Mouse (Mus musculus) spleen, adult 2 months (tissue): ENCODE measurements at regions not wholly inside any gene's neighbourhood (a gene's known extent, or its start where the extent isn't known, plus 50 kb on each side); places are given as distances from the start of the nearest gene placed in this dataset.

Source experiments
- DNase-seq, 2 experiments: peaks; one replicate each; pipeline versions ENCODE4 v3.0.0 to v3.0.0-alpha.2; 2012 to 2021; ENCODE audit warnings: low spot score in 2 of 2, low read depth in 1 of 2
- H3K27ac ChIP-seq: fragments of 200-500 bp; 2 replicates; pipeline ENCODE4 v1.5.1; 2012; ENCODE audit warnings: low read length, inconsistent platforms; ENCODE audit not compliant: insufficient read depth
- H3K27me3 ChIP-seq: fragments of 200-500 bp; 2 replicates; pipeline ENCODE4 v1.6.1; 2012; ENCODE audit warnings: mild to moderate bottlenecking, moderate library complexity, low read length, inconsistent platforms; ENCODE audit not compliant: control insufficient read depth, insufficient read depth
- H3K36me3 ChIP-seq: fragments of 200-500 bp; 2 replicates; pipeline ENCODE4 v1.6.1; 2012; ENCODE audit warnings: mild to moderate bottlenecking, low read length, inconsistent platforms; ENCODE audit not compliant: control insufficient read depth, insufficient read depth
- H3K4me1 ChIP-seq: fragments of 200-500 bp; 2 replicates; pipeline ENCODE4 v1.6.1; 2011; ENCODE audit warnings: inconsistent platforms; ENCODE audit not compliant: control insufficient read depth, insufficient read depth, insufficient read length
- H3K4me3 ChIP-seq: fragments of 200-500 bp; 2 replicates; pipeline ENCODE4 v1.5.1; 2011; ENCODE audit warnings: mild to moderate bottlenecking, inconsistent platforms; ENCODE audit not compliant: insufficient read depth, insufficient read length; ENCODE audit errors: extremely low read depth
- CTCF ChIP-seq: fragments of 200-500 bp; IDR thresholded peaks from 2 replicates; pipeline ENCODE4 v1.5.1; 2011; ENCODE audit warnings: mild to moderate bottlenecking, inconsistent platforms; ENCODE audit not compliant: insufficient read depth, insufficient read length, insufficient replicate concordance; ENCODE audit errors: extremely low read depth
- POLR2A ChIP-seq: fragments of 200-500 bp; IDR thresholded peaks from 2 replicates; pipeline ENCODE4 v1.6.1; 2011; ENCODE audit warnings: low read depth, low read length, inconsistent platforms
- WGBS: fragments of 180-500 bp; shearing (Covaris S2); methylation state at CpG from one replicate; pipeline ENCODE4 v1.1.7; 2018; 5-methylcytosine and 5-hydroxymethylcytosine counted together

GRCm38 (mm10) chr17:62464228-62464627 lies 416.9 kb downstream of the Efna5 start:
- Histone ChIP-seq H3K27me3 (no peaks in the 10 kb centered on the region), H3K36me3 (no peaks in the 10 kb centered on the region), H3K4me3 (no peak overlapping the region), H3K27ac (no peak overlapping the region), H3K4me1 (no peaks in the 10 kb centered on the region)
- 84% methylated on average over 4 of the region's 4 CpGs for WGBS
- no peak for DNase-seq
- TF ChIP-seq CTCF (no peak), POLR2A (no peak)

GRCm38 (mm10) chr17:62461304-62462245 lies 419.5 kb downstream of the Efna5 start:
- TF ChIP-seq POLR2A = no peak
- TF ChIP-seq CTCF = no peak
- 83% methylated on average over 17 of the region's 17 CpGs for WGBS

GRCm38 (mm10) chr17:62458964-62459363 lies 422.2 kb downstream of the Efna5 start:
- H3K36me3 ChIP-seq = no peaks in the 10 kb centered on the region
- H3K27ac ChIP-seq = no peak overlapping the region
- no peak overlapping the region for H3K4me3 ChIP-seq
- WGBS = 38% methylated on average over 7 of the region's 7 CpGs
- no peaks in the 10 kb centered on the region for H3K4me1 ChIP-seq
- H3K27me3 ChIP-seq = no peaks in the 10 kb centered on the region
- TF ChIP-seq POLR2A = no peak
- no peak for TF ChIP-seq CTCF
- peak; percentile 1 to 18 for DNase-seq

More at GRCm38 (mm10) chr17:62461304-62462245, 419.5 kb downstream of the Efna5 start:
- H3K4me1 ChIP-seq = no peaks in the 10 kb centered on the region
- no peak overlapping the region for H3K27ac ChIP-seq
- no peak for DNase-seq
- no peak overlapping the region for H3K4me3 ChIP-seq
- H3K36me3 ChIP-seq = no peaks in the 10 kb centered on the region
- H3K27me3 ChIP-seq = no peaks in the 10 kb centered on the region

DNA sequence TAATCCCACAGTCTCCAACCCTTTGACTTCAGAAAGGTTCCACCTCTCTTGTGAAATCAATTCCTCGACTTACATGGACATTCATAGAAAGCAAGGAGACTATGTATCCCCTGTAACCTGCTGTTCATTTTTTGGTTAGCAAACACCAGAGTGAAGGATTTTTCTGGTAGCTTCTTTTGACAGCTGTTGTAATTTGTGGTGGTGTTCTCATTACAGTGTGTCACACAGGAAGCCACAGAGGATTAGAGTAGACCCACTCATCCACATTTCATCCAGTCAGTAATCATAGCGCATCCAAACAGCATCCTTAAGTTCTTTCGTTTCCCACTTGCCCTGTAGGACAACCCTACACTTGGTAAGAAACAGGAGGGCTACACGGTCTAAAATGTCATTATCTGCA lies 443.1 kb downstream of the Efna5 start:
- TF ChIP-seq POLR2A (no peak), CTCF (no peak)
- H3K36me3 ChIP-seq = no peaks in the 10 kb centered on the region
- WGBS = 83% methylated on average over 4 of the region's 4 CpGs
- no peaks in the 10 kb centered on the region for H3K4me1 ChIP-seq
- no peaks in the 10 kb centered on the region; the same call in 1 of the 2 replicates for H3K27me3 ChIP-seq
- H3K27ac ChIP-seq = no peak overlapping the region
- DNase-seq = no peak
- no peak overlapping the region for H3K4me3 ChIP-seq

- no peak for TF ChIP-seq CTCF
- no peak for TF ChIP-seq POLR2A
Observed at GRCm38 (mm10) chr17:62436044-62436443, 445.1 kb downstream of the Efna5 start.

GRCm38 (mm10) chr17:62423476-62424385 lies 457.4 kb downstream of the Efna5 start:
- no peak for TF ChIP-seq POLR2A
- WGBS = 86% methylated on average over 11 of the region's 11 CpGs
- no peak for DNase-seq

More at GRCm38 (mm10) chr17:62436044-62436443, 445.1 kb downstream of the Efna5 start:
- Histone ChIP-seq H3K4me1 (no peaks in the 10 kb centered on the region), H3K4me3 (no peak overlapping the region), H3K27me3 (no peaks in the 10 kb centered on the region; the same call in 1 of the 2 replicates), H3K36me3 (no peaks in the 10 kb centered on the region), H3K27ac (no peak overlapping the region)
- 81% methylated on average over 1 of the region's 1 CpGs for WGBS
- DNase-seq = no peak

More at GRCm38 (mm10) chr17:62423476-62424385, 457.4 kb downstream of the Efna5 start:
- Histone ChIP-seq H3K27ac (no peak overlapping the region), H3K4me3 (no peak overlapping the region), H3K4me1 (no peaks in the 10 kb centered on the region), H3K27me3 (no peaks in the 10 kb centered on the region), H3K36me3 (no peaks in the 10 kb centered on the region)
